Mouse (Mus musculus) small intestine, adult 2 months (tissue): ENCODE data around the gene Ston1. TPM values are rescaled to one million over a fixed set of nuclear protein-coding genes. Genes with fewer than 3 reads are reported as not detected.

ENCODE experiments used
- H3K27ac ChIP-seq: fragments of 200-500 bp; 2 replicates; pipeline ENCODE4 v1.5.1; 2012; ENCODE audit warnings: low read depth, low read length, control low read depth, inconsistent platforms; ENCODE audit not compliant: insufficient read depth
- H3K27me3 ChIP-seq: fragments of 200-500 bp; 2 replicates; pipeline ENCODE4 v1.6.1; 2012; ENCODE audit warnings: mild to moderate bottlenecking, moderate library complexity, low read length, inconsistent platforms; ENCODE audit not compliant: control insufficient read depth, insufficient read depth
- H3K36me3 ChIP-seq: fragments of 200-500 bp; 2 replicates; pipeline ENCODE4 v1.6.1; 2012; ENCODE audit warnings: mild to moderate bottlenecking, low read length, control low read depth, inconsistent platforms; ENCODE audit not compliant: control insufficient read depth, insufficient read depth
- H3K4me1 ChIP-seq: fragments of 200-500 bp; 2 replicates; pipeline ENCODE4 v1.6.1; 2012; ENCODE audit warnings: low read length, inconsistent platforms, mixed read lengths; ENCODE audit not compliant: control insufficient read depth, insufficient read depth, insufficient read length
- H3K4me3 ChIP-seq: fragments of 200-500 bp; 2 replicates; pipeline ENCODE4 v1.5.1; 2012; ENCODE audit warnings: low read depth, mild to moderate bottlenecking, control low read depth, inconsistent platforms, low read length, moderate library complexity
- CTCF ChIP-seq: fragments of 200-500 bp; IDR thresholded peaks from 2 replicates; pipeline ENCODE4 v1.5.1; 2012; ENCODE audit warnings: low read depth, mild to moderate bottlenecking, control low read depth, inconsistent platforms, low read length, moderate library complexity, mixed read lengths; ENCODE audit not compliant: insufficient replicate concordance, insufficient read length; ENCODE audit errors: extremely low read depth
- POLR2A ChIP-seq: fragments of 200-500 bp; IDR thresholded peaks from 2 replicates; pipeline ENCODE4 v1.6.1; 2012; ENCODE audit warnings: low read depth, mild to moderate bottlenecking, control low read depth, inconsistent platforms, low read length, moderate library complexity
- WGBS: fragments of 180-500 bp; shearing (Covaris S2); methylation state at CpG from one replicate; pipeline ENCODE4 v1.1.7; 2018; 5-methylcytosine and 5-hydroxymethylcytosine counted together
- polyA plus RNA-seq: library from polyadenylated mRNA; depleted of rRNA; stranded (reverse); fragments of >200 nt; gene quantifications from 2 replicates; pipeline ENCODE4 v1.2.3, GENCODE M21; 2012; rRNA removed

The Ston1 gene
- polyA plus RNA-seq, 1 experiment: 5.4 TPM

- Histone ChIP-seq H3K36me3 (no peaks in the 10 kb centered on the region), H3K27me3 (no peaks in the 10 kb centered on the region), H3K27ac (no peak overlapping the region), H3K4me1 (peaks cover 2% of the 10 kb centered on the region; the same call in 1 of the 2 replicates), H3K4me3 (no peak overlapping the region)
- 37% methylated on average over 4 of the region's 4 CpGs for WGBS
- no peak for TF ChIP-seq CTCF
- TF ChIP-seq POLR2A: no peak
Measured at GRCm38 (mm10) chr17:88703112-88703511, 105.6 kb downstream of the Ston1 start.

GRCm38 (mm10) chr17:88706231-88706649 lies 108.8 kb downstream of the Ston1 start:
- Histone ChIP-seq H3K27me3 (no peaks in the 10 kb centered on the region), H3K36me3 (no peaks in the 10 kb centered on the region), H3K4me3 (no peak overlapping the region), H3K27ac (no peak overlapping the region), H3K4me1 (peaks cover 2% of the 10 kb centered on the region; the same call in 1 of the 2 replicates)
- 48% methylated on average over 8 of the region's 8 CpGs for WGBS
- TF ChIP-seq POLR2A: no peak
- TF ChIP-seq CTCF: no peak

Other genes starting within 250 kb of the Ston1 start
- 2.1 and 2.5 TPM in 2 replicates for gene Foxn2, start 157.0 kb upstream of the Ston1 start, polyA plus RNA-seq
- 7.7 and 15.7 TPM in 2 replicates for gene Ppp1r21, start 67.6 kb upstream of the Ston1 start, polyA plus RNA-seq
- gene Gtf2a1l, start 71.0 kb downstream of the Ston1 start, polyA plus RNA-seq: not detected in 2 replicates
- gene Lhcgr, start 194.3 kb downstream of the Ston1 start, polyA plus RNA-seq: not detected in 2 replicates